Mouse (Mus musculus): ENCODE measurements around the gene Slit3. TPM values are rescaled to one million over a fixed set of nuclear protein-coding genes. Genes with fewer than 3 reads are reported as not detected.

Gene Slit3
- polyA plus RNA-seq (2012; rRNA removed) = 6.4 and 7.2 TPM in 2 replicates

GRCm38 (mm10) chr11:35120894-35121610 is at the start of gene Slit3:
Slit3 (plus strand) TSS chr11:35121224.
- TF ChIP-seq CTCF (IDR thresholded peaks at IDR 0.05; ENCODE audit: borderline replicate concordance, control insufficient read depth, extremely low read depth, insufficient read depth, low read length, poor library complexity) (no peak), POLR2A (IDR thresholded peaks at IDR 0.05; ENCODE audit: control insufficient read depth, extremely low read depth, insufficient read depth, low read length, poor library complexity) (no peak)
- no peaks in the 10 kb centered on the region for H3K36me3 ChIP-seq (ENCODE audit: control insufficient read depth, insufficient read depth, low read length)
- H3K4me3 ChIP-seq (ENCODE audit: control insufficient read depth, insufficient read depth, low read length) = peak within 1 kb of the TSS; percentile 39
- WGBS = 6% methylated on average over 73 of the region's 75 CpGs
- H3K4me1 ChIP-seq (replicated peaks; ENCODE audit: control insufficient read depth, insufficient read depth, low read length) = no peaks in the 10 kb centered on the region
- H3K27me3 ChIP-seq (ENCODE audit: control insufficient read depth, insufficient read depth, low read length) = peaks cover 3% of the 10 kb centered on the region
- no peak within 1 kb of the TSS for H3K27ac ChIP-seq (ENCODE audit: control insufficient read depth, insufficient read depth, low read length)
- no peak for DNase-seq

GRCm38 (mm10) chr11:35071451-35071850 is 49.6 kb upstream of the Slit3 start:
- DNase-seq = no peak
- 100% methylated on average over 1 of the region's 1 CpGs for WGBS
- H3K4me1 ChIP-seq (replicated peaks; ENCODE audit: control insufficient read depth, insufficient read depth, low read length) = no peaks in the 10 kb centered on the region
- TF ChIP-seq CTCF (IDR thresholded peaks at IDR 0.05; ENCODE audit: borderline replicate concordance, control insufficient read depth, extremely low read depth, insufficient read depth, low read length, poor library complexity) (no peak), POLR2A (IDR thresholded peaks at IDR 0.05; ENCODE audit: control insufficient read depth, extremely low read depth, insufficient read depth, low read length, poor library complexity) (no peak)
- no peak overlapping the region for H3K4me3 ChIP-seq (ENCODE audit: control insufficient read depth, insufficient read depth, low read length)
- no peak overlapping the region for H3K27ac ChIP-seq (ENCODE audit: control insufficient read depth, insufficient read depth, low read length)
- H3K27me3 ChIP-seq (ENCODE audit: control insufficient read depth, insufficient read depth, low read length) = no peaks in the 10 kb centered on the region
- H3K36me3 ChIP-seq (ENCODE audit: control insufficient read depth, insufficient read depth, low read length) = no peaks in the 10 kb centered on the region

- H3K27me3 ChIP-seq (ENCODE audit: control insufficient read depth, insufficient read depth, low read length) = no peaks in the 10 kb centered on the region
- WGBS = 96% methylated on average over 7 of the region's 7 CpGs
- no peak for DNase-seq
- no peak overlapping the region for H3K27ac ChIP-seq (ENCODE audit: control insufficient read depth, insufficient read depth, low read length)
- TF ChIP-seq POLR2A (IDR thresholded peaks at IDR 0.05; ENCODE audit: control insufficient read depth, extremely low read depth, insufficient read depth, low read length, poor library complexity) = no peak
- no peak for TF ChIP-seq CTCF (IDR thresholded peaks at IDR 0.05; ENCODE audit: borderline replicate concordance, control insufficient read depth, extremely low read depth, insufficient read depth, low read length, poor library complexity)
- H3K4me1 ChIP-seq (replicated peaks; ENCODE audit: control insufficient read depth, insufficient read depth, low read length) = no peaks in the 10 kb centered on the region
- H3K36me3 ChIP-seq (ENCODE audit: control insufficient read depth, insufficient read depth, low read length) = no peaks in the 10 kb centered on the region
- H3K4me3 ChIP-seq (ENCODE audit: control insufficient read depth, insufficient read depth, low read length) = no peak overlapping the region
These were observed 45.6 kb upstream of the Slit3 start for GRCm38 (mm10) chr11:35075411-35075810.

- Histone ChIP-seq H3K4me1 (replicated peaks; ENCODE audit: control insufficient read depth, insufficient read depth, low read length) (no peaks in the 10 kb centered on the region), H3K27ac (ENCODE audit: control insufficient read depth, insufficient read depth, low read length) (no peak overlapping the region), H3K27me3 (ENCODE audit: control insufficient read depth, insufficient read depth, low read length) (no peaks in the 10 kb centered on the region), H3K4me3 (ENCODE audit: control insufficient read depth, insufficient read depth, low read length) (no peak overlapping the region), H3K36me3 (ENCODE audit: control insufficient read depth, insufficient read depth, low read length) (no peaks in the 10 kb centered on the region)
- TF ChIP-seq CTCF (IDR thresholded peaks at IDR 0.05; ENCODE audit: borderline replicate concordance, control insufficient read depth, extremely low read depth, insufficient read depth, low read length, poor library complexity) (no peak), POLR2A (IDR thresholded peaks at IDR 0.05; ENCODE audit: control insufficient read depth, extremely low read depth, insufficient read depth, low read length, poor library complexity) (no peak)
- WGBS = 82% methylated on average over 8 of the region's 8 CpGs
- no peak for DNase-seq
These were observed 40.4 kb upstream of the Slit3 start for GRCm38 (mm10) chr11:35080451-35081125.

- 91% methylated on average over 3 of the region's 3 CpGs for WGBS
- no peak for DNase-seq
These were observed 38.7 kb upstream of the Slit3 start for GRCm38 (mm10) chr11:35082297-35082696.

GRCm38 (mm10) chr11:35083049-35083448 is 38.0 kb upstream of the Slit3 start:
- WGBS = 75% methylated on average over 6 of the region's 6 CpGs
- TF ChIP-seq CTCF (IDR thresholded peaks at IDR 0.05; ENCODE audit: borderline replicate concordance, control insufficient read depth, extremely low read depth, insufficient read depth, low read length, poor library complexity) (no peak), POLR2A (IDR thresholded peaks at IDR 0.05; ENCODE audit: control insufficient read depth, extremely low read depth, insufficient read depth, low read length, poor library complexity) (no peak)
- no peak overlapping the region for H3K4me3 ChIP-seq (ENCODE audit: control insufficient read depth, insufficient read depth, low read length)
- no peaks in the 10 kb centered on the region for H3K27me3 ChIP-seq (ENCODE audit: control insufficient read depth, insufficient read depth, low read length)
- H3K4me1 ChIP-seq (replicated peaks; ENCODE audit: control insufficient read depth, insufficient read depth, low read length) = no peaks in the 10 kb centered on the region
- H3K36me3 ChIP-seq (ENCODE audit: control insufficient read depth, insufficient read depth, low read length) = no peaks in the 10 kb centered on the region
- H3K27ac ChIP-seq (ENCODE audit: control insufficient read depth, insufficient read depth, low read length) = no peak overlapping the region
- no peak for DNase-seq

More at GRCm38 (mm10) chr11:35082297-35082696, 38.7 kb upstream of the Slit3 start:
- Histone ChIP-seq H3K27ac (ENCODE audit: control insufficient read depth, insufficient read depth, low read length) (no peak overlapping the region), H3K27me3 (ENCODE audit: control insufficient read depth, insufficient read depth, low read length) (no peaks in the 10 kb centered on the region), H3K36me3 (ENCODE audit: control insufficient read depth, insufficient read depth, low read length) (no peaks in the 10 kb centered on the region), H3K4me3 (ENCODE audit: control insufficient read depth, insufficient read depth, low read length) (no peak overlapping the region), H3K4me1 (replicated peaks; ENCODE audit: control insufficient read depth, insufficient read depth, low read length) (no peaks in the 10 kb centered on the region)
- TF ChIP-seq POLR2A (IDR thresholded peaks at IDR 0.05; ENCODE audit: control insufficient read depth, extremely low read depth, insufficient read depth, low read length, poor library complexity) (no peak), CTCF (IDR thresholded peaks at IDR 0.05; ENCODE audit: borderline replicate concordance, control insufficient read depth, extremely low read depth, insufficient read depth, low read length, poor library complexity) (no peak)

All from thymus, adult 2 months (tissue).